Mouse (Mus musculus): ENCODE data around the gene Lrch4. TPM values are rescaled to one million over a fixed set of nuclear protein-coding genes. Genes with fewer than 3 reads are reported as not detected.

Lrch4 gene
- polyA plus RNA-seq, 1 experiment from 2014 or later, result 22.7 TPM

DNA sequence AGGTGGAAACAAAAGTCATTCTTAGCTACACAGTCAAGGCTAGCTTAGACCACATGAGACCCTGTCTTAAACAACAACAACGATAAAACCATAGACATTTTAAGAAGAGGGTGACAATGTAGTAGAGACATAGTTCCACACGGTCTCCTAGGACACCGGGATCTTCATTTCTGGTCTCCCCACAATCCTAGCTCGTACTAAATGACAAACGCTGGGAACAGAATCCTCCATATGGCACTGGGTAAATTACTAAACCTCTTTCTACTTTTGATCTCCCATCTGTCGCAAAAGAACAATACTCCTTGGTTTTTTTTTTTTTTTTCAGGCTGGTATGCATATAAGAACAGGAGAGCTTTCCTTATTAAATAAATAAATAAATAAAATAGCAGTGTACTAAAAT lies 53.6 kb downstream of the Lrch4 start:
- peak overlapping the region; percentile 95; the same call in 1 of the 2 replicates for H3K4me2 ChIP-seq (ENCODE audit: low read length)

DNA sequence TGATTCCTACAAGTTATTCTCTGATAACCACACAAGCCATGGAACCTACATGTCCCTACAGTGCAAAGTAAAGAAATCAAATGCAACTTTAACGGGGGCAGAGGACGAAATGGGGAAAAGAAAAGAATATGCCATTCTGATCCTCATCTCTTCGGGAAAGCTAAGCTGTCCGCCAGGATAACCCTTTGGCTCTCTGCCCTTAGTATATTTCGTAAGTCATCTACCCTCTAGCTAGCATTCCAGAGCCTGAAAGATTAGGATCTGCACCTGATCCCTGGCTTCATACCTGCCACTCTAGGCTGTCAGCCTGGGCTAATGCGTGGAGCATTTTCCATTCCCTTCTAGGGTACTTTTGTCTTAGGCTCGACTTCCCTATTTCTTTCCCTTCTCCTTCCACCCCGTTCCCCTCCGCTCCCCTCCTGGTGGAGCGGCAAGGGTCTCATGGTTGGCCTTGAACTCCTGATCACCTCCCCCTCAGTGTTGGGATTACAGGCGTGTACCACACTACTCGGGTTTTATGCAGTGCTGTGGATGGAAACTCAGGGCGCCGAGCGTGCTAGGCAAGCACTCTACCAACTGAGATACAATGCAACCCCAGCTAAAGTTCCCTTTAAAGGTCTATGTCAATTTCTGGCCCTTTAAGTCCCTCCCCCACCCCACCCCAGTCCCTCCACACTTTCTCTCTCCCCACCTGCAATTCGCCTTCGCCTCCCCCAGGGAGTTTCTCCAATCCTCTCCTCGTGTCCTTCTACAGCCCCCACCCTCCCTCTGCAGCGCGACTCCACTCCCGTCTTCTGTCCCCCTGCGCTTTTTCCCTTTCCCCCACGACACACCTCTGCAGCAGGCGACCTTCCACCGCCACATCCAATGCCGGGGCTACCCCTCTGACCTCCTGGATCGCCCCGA lies 54.7 kb downstream of the Lrch4 start:
- WGBS, result 9% methylated on average over 28 of the region's 28 CpGs
- peaks cover 4 to 11% of the 10 kb centered on the region in 2 experiments for H3K4me1 ChIP-seq (ENCODE audit: control insufficient read depth in 2 of 2, insufficient read depth in 2 of 2, low read length in 2 of 2)
- H3K9ac ChIP-seq (ENCODE audit: low read length), result peak overlapping the region; percentile 77
- no peaks in the 10 kb centered on the region for H3K9me3 ChIP-seq (ENCODE audit: control insufficient read depth, low read length)
- no peaks in the 10 kb centered on the region for H3K36me3 ChIP-seq (ENCODE audit: control insufficient read depth, insufficient read depth, low read length)
- peak overlapping the region; percentile 71 to 76 for H3K4me3 ChIP-seq (ENCODE audit: control insufficient read depth in 1 of 2, insufficient read depth in 1 of 2, low read depth in 1 of 2, low read length in 2 of 2)
- H3K27me3 ChIP-seq (ENCODE audit: control insufficient read depth, insufficient read depth, low read length), result no peaks in the 10 kb centered on the region
- peak overlapping the region; percentile 95 for H3K4me2 ChIP-seq (ENCODE audit: low read length)
- peak overlapping the region in 1 of 2 experiments; percentile 70; a peak in 2 of 4 replicates for H3K27ac ChIP-seq (replicated peaks in 1 of 2; ENCODE audit: control insufficient read depth in 1 of 2, insufficient read depth in 1 of 2, low read depth in 2 of 2, low read length in 2 of 2)
- ATAC-seq (ENCODE audit: insufficient number of reproducible peaks, insufficient read depth, low FRiP score, low read depth), result no peak

More for the DNA sequence above, 53.6 kb downstream of the Lrch4 start:
- Histone ChIP-seq H3K36me3 (ENCODE audit: control insufficient read depth, insufficient read depth, low read length) (0 out of 2 replicates have a peak, but pooled peaks cover 2% of the 10 kb centered on the region), H3K9ac (ENCODE audit: low read length) (no peak overlapping the region; the same call in 1 of the 2 replicates), H3K4me1 (ENCODE audit: control insufficient read depth in 2 of 2, insufficient read depth in 2 of 2, low read length in 2 of 2) (peaks cover 4 to 11% of the 10 kb centered on the region in 2 experiments), H3K27me3 (ENCODE audit: control insufficient read depth, insufficient read depth, low read length) (no peaks in the 10 kb centered on the region), H3K4me3 (ENCODE audit: control insufficient read depth in 1 of 2, insufficient read depth in 1 of 2, low read depth in 1 of 2, low read length in 2 of 2) (no peak overlapping the region), H3K9me3 (ENCODE audit: control insufficient read depth, low read length) (no peaks in the 10 kb centered on the region), H3K27ac (replicated peaks in 1 of 2; ENCODE audit: control insufficient read depth in 1 of 2, insufficient read depth in 1 of 2, low read depth in 2 of 2, low read length in 2 of 2) (no peak overlapping the region)
- 91% methylated on average over 6 of the region's 6 CpGs for WGBS
- ATAC-seq (ENCODE audit: insufficient number of reproducible peaks, insufficient read depth, low FRiP score, low read depth), result no peak

- ATAC-seq (ENCODE audit: insufficient number of reproducible peaks, insufficient read depth, low FRiP score, low read depth), result peak; percentile 98
- Histone ChIP-seq H3K9me3 (ENCODE audit: control insufficient read depth, low read length) (no peaks in the 10 kb centered on the region), H3K9ac (ENCODE audit: low read length) (peak within 1 kb of the TSS; percentile 77), H3K36me3 (ENCODE audit: control insufficient read depth, insufficient read depth, low read length) (no peaks in the 10 kb centered on the region), H3K4me2 (ENCODE audit: low read length) (peak within 1 kb of the TSS; percentile 95), H3K27me3 (ENCODE audit: control insufficient read depth, insufficient read depth, low read length) (no peaks in the 10 kb centered on the region), H3K27ac (replicated peaks in 1 of 2; ENCODE audit: control insufficient read depth in 1 of 2, insufficient read depth in 1 of 2, low read depth in 2 of 2, low read length in 2 of 2) (peak within 1 kb of the TSS; percentile 19 to 70; a peak in 3 of 4 replicates), H3K4me1 (ENCODE audit: control insufficient read depth in 2 of 2, insufficient read depth in 2 of 2, low read length in 2 of 2) (peaks cover 4 to 11% of the 10 kb centered on the region in 2 experiments), H3K4me3 (ENCODE audit: control insufficient read depth in 1 of 2, insufficient read depth in 1 of 2, low read depth in 1 of 2, low read length in 2 of 2) (peak within 1 kb of the TSS; percentile 71 to 76)
- WGBS, result under 1% methylated on average over 62 of the region's 62 CpGs
These were observed 55.6 kb downstream of the Lrch4 start, which contains the start of gene Agfg2 for GRCm38 (mm10) chr5:137684294-137685123. Gene Agfg2 (minus strand): TSS chr5:137684726.

GRCm38 (mm10) chr5:137685653-137686052 lies 56.7 kb downstream of the Lrch4 start:
- no peaks in the 10 kb centered on the region for H3K27me3 ChIP-seq (ENCODE audit: control insufficient read depth, insufficient read depth, low read length)
- peaks cover 8 to 14% of the 10 kb centered on the region in 2 experiments for H3K4me1 ChIP-seq (ENCODE audit: control insufficient read depth in 2 of 2, insufficient read depth in 2 of 2, low read length in 2 of 2)
- no peak overlapping the region for H3K4me2 ChIP-seq (ENCODE audit: low read length)
- no peak overlapping the region for H3K9ac ChIP-seq (ENCODE audit: low read length)
- H3K9me3 ChIP-seq (ENCODE audit: control insufficient read depth, low read length), result no peaks in the 10 kb centered on the region
- no peak overlapping the region for H3K4me3 ChIP-seq (ENCODE audit: control insufficient read depth in 1 of 2, insufficient read depth in 1 of 2, low read depth in 1 of 2, low read length in 2 of 2)
- no peak overlapping the region for H3K27ac ChIP-seq (replicated peaks in 1 of 2; ENCODE audit: control insufficient read depth in 1 of 2, insufficient read depth in 1 of 2, low read depth in 2 of 2, low read length in 2 of 2)
- WGBS, result 95% methylated on average over 3 of the region's 3 CpGs
- H3K36me3 ChIP-seq (ENCODE audit: control insufficient read depth, insufficient read depth, low read length), result no peaks in the 10 kb centered on the region
- no peak for ATAC-seq (ENCODE audit: insufficient number of reproducible peaks, insufficient read depth, low FRiP score, low read depth)

GRCm38 (mm10) chr5:137686127-137686790 lies 57.3 kb downstream of the Lrch4 start:
- Histone ChIP-seq H3K4me2 (ENCODE audit: low read length) (no peak overlapping the region), H3K36me3 (ENCODE audit: control insufficient read depth, insufficient read depth, low read length) (no peaks in the 10 kb centered on the region), H3K27ac (replicated peaks in 1 of 2; ENCODE audit: control insufficient read depth in 1 of 2, insufficient read depth in 1 of 2, low read depth in 2 of 2, low read length in 2 of 2) (no peak overlapping the region), H3K9me3 (ENCODE audit: control insufficient read depth, low read length) (no peaks in the 10 kb centered on the region), H3K9ac (ENCODE audit: low read length) (no peak overlapping the region), H3K4me1 (ENCODE audit: control insufficient read depth in 2 of 2, insufficient read depth in 2 of 2, low read length in 2 of 2) (peaks cover 9 to 15% of the 10 kb centered on the region in 2 experiments), H3K27me3 (ENCODE audit: control insufficient read depth, insufficient read depth, low read length) (no peaks in the 10 kb centered on the region), H3K4me3 (ENCODE audit: control insufficient read depth in 1 of 2, insufficient read depth in 1 of 2, low read depth in 1 of 2, low read length in 2 of 2) (no peak overlapping the region)
- no peak for ATAC-seq (ENCODE audit: insufficient number of reproducible peaks, insufficient read depth, low FRiP score, low read depth)
- WGBS, result 67% methylated on average over 6 of the region's 6 CpGs

GRCm38 (mm10) chr5:137689974-137690373 lies 61.1 kb downstream of the Lrch4 start:
- Histone ChIP-seq H3K4me1 (ENCODE audit: control insufficient read depth in 2 of 2, insufficient read depth in 2 of 2, low read length in 2 of 2) (peaks cover 4 to 5% of the 10 kb centered on the region in 2 experiments; a peak in 2 of 4 replicates), H3K4me2 (ENCODE audit: low read length) (0 out of 2 replicates have a peak overlapping the region, but pooled peaks have one; percentile 19), H3K4me3 (ENCODE audit: control insufficient read depth in 1 of 2, insufficient read depth in 1 of 2, low read depth in 1 of 2, low read length in 2 of 2) (no peak overlapping the region), H3K9ac (ENCODE audit: low read length) (0 out of 2 replicates have a peak overlapping the region, but pooled peaks have one; percentile 2), H3K27ac (replicated peaks in 1 of 2; ENCODE audit: control insufficient read depth in 1 of 2, insufficient read depth in 1 of 2, low read depth in 2 of 2, low read length in 2 of 2) (peak overlapping the region in 1 of 2 experiments; percentile 76; a peak in 3 of 4 replicates), H3K9me3 (ENCODE audit: control insufficient read depth, low read length) (no peaks in the 10 kb centered on the region), H3K36me3 (ENCODE audit: control insufficient read depth, insufficient read depth, low read length) (no peaks in the 10 kb centered on the region), H3K27me3 (ENCODE audit: control insufficient read depth, insufficient read depth, low read length) (no peaks in the 10 kb centered on the region)
- 85% methylated on average over 3 of the region's 3 CpGs for WGBS
- no peak for ATAC-seq (ENCODE audit: insufficient number of reproducible peaks, insufficient read depth, low FRiP score, low read depth)
